Mouse (Mus musculus) B cell, adult 2 months (primary cell): ENCODE results near the gene Btbd11.

Source experiments
- DNase-seq, 2 experiments: peaks; one replicate each; pipeline ENCODE4 v3.0.0; 2022

Gene Btbd11

GRCm38 (mm10) chr10:85482064-85482473, 95.5 kb downstream of the Btbd11 start:
- no peak for DNase-seq

- DNase-seq: no peak
These were observed 95.9 kb downstream of the Btbd11 start for GRCm38 (mm10) chr10:85482480-85482879.

GRCm38 (mm10) chr10:85486456-85486855, 99.8 kb downstream of the Btbd11 start:
- no peak for DNase-seq

GRCm38 (mm10) chr10:85492583-85492982, 106.0 kb downstream of the Btbd11 start:
- DNase-seq: no peak

GRCm38 (mm10) chr10:85496358-85496757, 109.7 kb downstream of the Btbd11 start:
- no peak for DNase-seq

- DNase-seq: no peak
These were observed 110.4 kb downstream of the Btbd11 start for GRCm38 (mm10) chr10:85496981-85497380.

GRCm38 (mm10) chr10:85497931-85498330, 111.3 kb downstream of the Btbd11 start:
- no peak for DNase-seq

- no peak for DNase-seq
These were observed 114.0 kb downstream of the Btbd11 start for GRCm38 (mm10) chr10:85500573-85501155.

GRCm38 (mm10) chr10:85501966-85502566, 115.5 kb downstream of the Btbd11 start:
- DNase-seq: peak; percentile 2

- no peak for DNase-seq
These were observed 116.0 kb downstream of the Btbd11 start for GRCm38 (mm10) chr10:85502656-85503055.

- no peak for DNase-seq
These were observed 116.8 kb downstream of the Btbd11 start for GRCm38 (mm10) chr10:85503453-85503852.

GRCm38 (mm10) chr10:85507270-85508050, 120.8 kb downstream of the Btbd11 start:
- no peak for DNase-seq

- DNase-seq: no peak
These were observed 121.7 kb downstream of the Btbd11 start for GRCm38 (mm10) chr10:85508193-85508794.

- no peak for DNase-seq
These were observed 122.4 kb downstream of the Btbd11 start for GRCm38 (mm10) chr10:85509000-85509399.

GRCm38 (mm10) chr10:85510329-85510728, 123.7 kb downstream of the Btbd11 start:
- no peak for DNase-seq

GRCm38 (mm10) chr10:85512808-85513207, 126.2 kb downstream of the Btbd11 start:
- DNase-seq: no peak

GRCm38 (mm10) chr10:85517223-85518110, 130.9 kb downstream of the Btbd11 start:
- DNase-seq: no peak

GRCm38 (mm10) chr10:85518111-85518409, 131.4 kb downstream of the Btbd11 start:
- DNase-seq: no peak

- DNase-seq: no peak
These were observed 135.7 kb downstream of the Btbd11 start for GRCm38 (mm10) chr10:85522220-85522760.

- no peak for DNase-seq
These were observed 138.8 kb downstream of the Btbd11 start for GRCm38 (mm10) chr10:85525267-85526015.

GRCm38 (mm10) chr10:85526657-85527056, 140.0 kb downstream of the Btbd11 start:
- DNase-seq: no peak

- no peak for DNase-seq
These were observed 141.1 kb downstream of the Btbd11 start for GRCm38 (mm10) chr10:85527722-85528121.
